Mouse (Mus musculus) gastrocnemius, adult 2 months (tissue): ENCODE results near the gene Rfk. TPM values are rescaled to one million over a fixed set of nuclear protein-coding genes. Genes with fewer than 3 reads are reported as not detected.

Experiments
- DNase-seq: peaks from one replicate; pipeline ENCODE4 v3.0.0; 2022
- H3K27ac ChIP-seq: fragments of 200-600 bp; 2 replicates; pipeline ENCODE4 v1.8.1; 2022; ENCODE audit warnings: mild to moderate bottlenecking
- H3K4me3 ChIP-seq: fragments of 200-600 bp; 2 replicates; pipeline ENCODE4 v1.8.1; 2022; ENCODE audit warnings: mild to moderate bottlenecking, moderate library complexity
- CTCF ChIP-seq: fragments of 200-600 bp; IDR thresholded peaks from 2 replicates; pipeline ENCODE4 v1.8.1; 2022; ENCODE audit warnings: antibody characterized with exemption, mild to moderate bottlenecking, moderate library complexity
- intact Hi-C: fragments of 180-260 bp; cut with DNase I; formaldehyde crosslinking; loops from one replicate; pipeline ENCODE4 v1.15.1; 2025
- total RNA-seq, 2 experiments: library from RNA; stranded (reverse); gene quantifications; 2 replicates each; pipeline ENCODE4 v1.2.3; 2021

The Rfk gene
- total RNA-seq, 2 experiments from 2014 or later: 62.3 to 74.5 TPM

DNA sequence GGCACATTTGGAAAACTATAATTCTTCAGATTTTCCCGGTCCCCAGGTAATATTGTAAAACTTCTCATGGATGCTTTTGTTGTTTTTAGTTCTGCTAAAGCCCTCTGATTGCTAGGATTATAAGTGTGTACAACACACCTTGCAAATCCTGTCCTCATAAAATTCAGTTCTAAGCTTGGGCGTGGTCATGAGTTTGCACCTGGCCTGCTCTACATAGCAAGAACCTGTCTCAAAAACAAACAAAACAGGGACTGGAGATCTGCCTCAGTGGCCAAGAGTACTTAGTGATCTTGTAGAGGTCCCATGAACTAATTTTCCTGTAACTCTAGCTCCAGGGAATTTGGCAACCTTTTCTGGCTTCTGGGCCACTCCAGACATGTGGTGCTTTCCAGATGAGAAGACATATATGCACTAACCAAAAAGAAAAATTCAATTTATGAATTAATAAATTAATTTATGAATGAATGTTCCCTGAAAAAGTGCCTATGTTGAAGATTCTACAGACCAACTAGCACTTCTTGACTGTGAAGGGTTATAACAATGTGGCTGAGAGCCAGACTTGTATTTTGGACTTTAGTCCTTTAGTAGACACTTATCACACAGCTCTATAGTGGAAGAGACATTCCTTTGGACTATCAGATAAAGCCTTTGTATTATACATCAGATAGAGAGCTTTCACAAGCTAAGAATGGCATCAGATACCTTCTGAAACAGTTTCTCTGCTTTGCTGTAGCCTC is 34.1 kb downstream of the Rfk start:
- no peak overlapping the region for H3K4me3 ChIP-seq
- H3K27ac ChIP-seq: no peak overlapping the region
- no peak for DNase-seq
- TF ChIP-seq CTCF: no peak
- intact Hi-C loops: no loop called here

DNA sequence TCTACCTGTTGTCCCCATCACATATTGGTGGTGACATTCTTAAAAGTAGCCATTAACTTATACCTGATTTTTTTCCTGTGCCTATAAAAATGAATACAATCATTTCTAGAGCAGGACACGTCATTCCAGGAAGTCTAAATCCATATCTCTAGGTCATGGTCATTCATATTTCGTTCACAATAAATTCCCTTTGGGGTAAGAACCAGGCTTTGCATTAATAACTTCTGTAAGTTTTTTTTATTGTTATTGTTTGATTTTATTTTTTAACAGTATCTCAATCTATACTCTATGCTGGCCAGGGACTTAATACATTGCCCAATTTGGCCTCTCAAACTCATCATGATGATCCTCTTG is 34.7 kb downstream of the Rfk start:
- Histone ChIP-seq H3K27ac (no peak overlapping the region), H3K4me3 (no peak overlapping the region)
- no peak for TF ChIP-seq CTCF
- DNase-seq: no peak
- intact Hi-C loops: no loop called here

GRCm38 (mm10) chr19:17436651-17437050 is 42.8 kb downstream of the Rfk start:
- intact Hi-C loops: no loop called here
- Histone ChIP-seq H3K27ac (no peak overlapping the region), H3K4me3 (no peak overlapping the region)
- TF ChIP-seq CTCF: no peak
- no peak for DNase-seq

DNA sequence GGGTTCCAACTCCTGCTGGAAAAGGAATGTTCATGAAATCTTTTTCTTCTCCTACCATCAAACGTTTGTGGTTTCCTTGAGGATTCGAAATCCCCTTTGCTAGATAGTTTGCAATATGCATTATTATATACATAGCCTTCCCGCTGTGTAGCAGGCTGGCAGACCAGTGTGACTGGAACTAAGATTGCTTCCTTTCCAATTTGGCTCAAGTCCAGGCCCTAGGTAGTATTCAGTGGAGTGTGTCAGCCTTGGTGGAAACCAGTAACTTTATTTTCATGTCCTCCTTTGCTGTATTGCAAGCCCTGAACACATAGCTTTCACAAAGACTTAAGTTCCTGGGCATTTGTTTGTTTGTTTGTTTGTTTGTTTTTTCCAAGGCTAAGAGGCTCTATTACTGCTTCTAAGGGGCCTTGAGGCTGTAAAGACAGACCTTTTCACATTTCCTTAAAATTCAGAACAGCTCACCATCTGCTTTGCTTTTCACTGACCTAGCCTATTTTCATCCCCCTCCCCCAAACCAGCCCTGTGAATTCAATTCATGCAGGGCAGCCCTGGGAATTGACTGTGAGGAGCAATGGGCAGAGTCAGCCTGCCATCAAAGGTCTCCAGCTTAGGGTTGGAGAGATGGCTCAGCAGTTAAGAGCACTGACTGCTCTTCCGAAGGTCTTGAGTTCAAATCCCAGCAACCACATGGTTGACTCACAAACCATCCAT is 45.8 kb downstream of the Rfk start:
- DNase-seq: no peak
- intact Hi-C loops: no loop called here
- TF ChIP-seq CTCF: no peak
- Histone ChIP-seq H3K4me3 (no peak overlapping the region), H3K27ac (no peak overlapping the region)

- H3K4me3 ChIP-seq: no peak overlapping the region
- intact Hi-C loops: no loop called here
- no peak for DNase-seq
- no peak overlapping the region for H3K27ac ChIP-seq
- TF ChIP-seq CTCF: no peak
Observed at GRCm38 (mm10) chr19:17443581-17443980, 49.7 kb downstream of the Rfk start.

Other genes starting within 250 kb of the Rfk start
- under 1 TPM; 0.41 to 0.95 TPM for gene Gcnt1, start 21.2 kb upstream of the Rfk start, total RNA-seq